Mouse (Mus musculus) lung, embryonic 16.5 days (tissue): ENCODE measurements at regions not wholly inside any gene's neighbourhood (a gene's known extent, or its start where the extent isn't known, plus 50 kb on each side); places are given as distances from the start of the nearest gene placed in this dataset.

ENCODE experiments used
- ATAC-seq: fragments of 200-750 bp; cut with Nextera tagmentation; 2 replicates; pipeline ENCODE4 v1.8.0; 2017; ENCODE audit warnings: low read depth, mild to moderate bottlenecking, moderate library complexity
- H3K27ac ChIP-seq: fragments of 300-500 bp; sonication (generic); 2 replicates; pipeline ENCODE4 v1.5.1; 2014; ENCODE audit warnings: mild to moderate bottlenecking, control low read depth, low read length
- H3K27me3 ChIP-seq: fragments of 300-500 bp; sonication (generic); 2 replicates; pipeline ENCODE4 v1.6.1; 2014; ENCODE audit warnings: low read depth, low read length, mixed read lengths; ENCODE audit not compliant: control insufficient read depth, insufficient read depth
- H3K36me3 ChIP-seq: fragments of 300-500 bp; sonication (generic); 2 replicates; pipeline ENCODE4 v1.6.1; 2014; ENCODE audit warnings: low read length; ENCODE audit not compliant: control insufficient read depth, insufficient read depth
- H3K4me1 ChIP-seq: fragments of 300-500 bp; sonication (generic); replicated peaks from 2 replicates; pipeline ENCODE4 v1.6.1; 2014; ENCODE audit warnings: low read length, mixed read lengths; ENCODE audit not compliant: control insufficient read depth, insufficient read depth
- H3K4me2 ChIP-seq: fragments of 300-500 bp; sonication (generic); 2 replicates; pipeline ENCODE4 v1.6.1; 2014; ENCODE audit warnings: low read depth, low read length, control low read depth
- H3K4me3 ChIP-seq: fragments of 300-500 bp; sonication (generic); 2 replicates; pipeline ENCODE4 v1.5.1; 2014; ENCODE audit warnings: mild to moderate bottlenecking, low read length, control low read depth
- H3K9ac ChIP-seq: fragments of 300-500 bp; sonication (generic); 2 replicates; pipeline ENCODE4 v1.6.1; 2014; ENCODE audit warnings: low read length, control low read depth
- H3K9me3 ChIP-seq: fragments of 300-500 bp; sonication (generic); 2 replicates; pipeline ENCODE4 v1.6.1; 2016; ENCODE audit warnings: low read length; ENCODE audit not compliant: control insufficient read depth
- WGBS: fragments of 180-500 bp; shearing (Covaris S2); extraction: QIAGEN DNeasy Blood & Tissue Kit; methylation state at CpG from one replicate; pipeline ENCODE4 v1.1.7; 2014; 5-methylcytosine and 5-hydroxymethylcytosine counted together

DNA sequence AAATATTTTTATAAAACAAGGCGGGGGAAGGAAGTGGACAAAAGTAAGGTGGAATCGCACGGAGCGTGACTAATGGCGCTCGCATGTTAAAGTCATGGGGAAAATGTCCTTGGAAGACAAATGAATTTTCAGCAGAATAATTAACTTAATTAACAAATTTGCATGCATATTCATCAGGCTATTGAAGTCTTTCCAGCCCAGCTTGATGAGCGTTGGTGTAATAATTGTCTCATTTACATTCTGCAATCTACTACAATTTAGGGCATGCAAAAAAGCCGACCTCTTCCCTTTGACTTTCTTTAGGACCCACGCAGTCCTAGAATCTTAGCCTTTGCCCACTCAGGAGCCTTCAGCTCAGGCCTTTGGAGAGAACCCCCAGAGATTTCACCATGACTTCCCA lies 101.5 kb downstream of the Neurod6 start:
- 85% methylated on average over 9 of the region's 9 CpGs for WGBS
- no peak for ATAC-seq
- Histone ChIP-seq H3K4me3 (no peak overlapping the region), H3K4me1 (no peaks in the 10 kb centered on the region), H3K27me3 (no peaks in the 10 kb centered on the region), H3K36me3 (no peaks in the 10 kb centered on the region), H3K9me3 (no peaks in the 10 kb centered on the region), H3K27ac (no peak overlapping the region), H3K9ac (no peak overlapping the region), H3K4me2 (no peak overlapping the region)

- Histone ChIP-seq H3K36me3 (no peaks in the 10 kb centered on the region), H3K27ac (no peak overlapping the region), H3K27me3 (no peaks in the 10 kb centered on the region), H3K4me2 (no peak overlapping the region), H3K9ac (no peak overlapping the region), H3K9me3 (no peaks in the 10 kb centered on the region), H3K4me3 (no peak overlapping the region), H3K4me1 (no peaks in the 10 kb centered on the region)
- WGBS: 56% methylated on average over 5 of the region's 5 CpGs
- no peak for ATAC-seq
Observed at GRCm38 (mm10) chr6:55579105-55579504, 102.0 kb downstream of the Neurod6 start.

DNA sequence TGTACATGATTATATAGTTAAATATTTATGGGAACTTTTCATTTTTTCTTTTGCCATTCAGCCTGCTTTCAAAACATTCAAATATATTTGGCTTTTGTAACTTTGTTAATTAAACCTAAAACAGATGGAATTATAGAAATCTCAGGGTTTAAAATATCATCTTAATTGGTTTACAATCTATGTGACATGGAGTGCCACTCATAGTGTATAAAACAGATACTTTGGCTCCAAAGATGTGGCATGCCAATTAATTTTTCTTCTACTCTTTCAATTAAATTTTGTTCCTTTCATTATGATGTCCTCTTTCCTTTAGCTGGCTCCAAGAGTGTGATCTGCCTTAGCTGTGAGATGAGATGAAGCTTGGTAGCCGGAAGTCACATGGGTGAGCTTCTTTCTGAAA lies 103.0 kb downstream of the Neurod6 start:
- no peaks in the 10 kb centered on the region for H3K27me3 ChIP-seq
- H3K4me2 ChIP-seq: no peak overlapping the region
- H3K9ac ChIP-seq: no peak overlapping the region
- no peaks in the 10 kb centered on the region for H3K9me3 ChIP-seq
- H3K27ac ChIP-seq: no peak overlapping the region
- no peak overlapping the region for H3K4me3 ChIP-seq
- WGBS: 81% methylated on average over 1 of the region's 1 CpGs
- no peaks in the 10 kb centered on the region for H3K4me1 ChIP-seq
- H3K36me3 ChIP-seq: no peaks in the 10 kb centered on the region
- no peak for ATAC-seq

DNA sequence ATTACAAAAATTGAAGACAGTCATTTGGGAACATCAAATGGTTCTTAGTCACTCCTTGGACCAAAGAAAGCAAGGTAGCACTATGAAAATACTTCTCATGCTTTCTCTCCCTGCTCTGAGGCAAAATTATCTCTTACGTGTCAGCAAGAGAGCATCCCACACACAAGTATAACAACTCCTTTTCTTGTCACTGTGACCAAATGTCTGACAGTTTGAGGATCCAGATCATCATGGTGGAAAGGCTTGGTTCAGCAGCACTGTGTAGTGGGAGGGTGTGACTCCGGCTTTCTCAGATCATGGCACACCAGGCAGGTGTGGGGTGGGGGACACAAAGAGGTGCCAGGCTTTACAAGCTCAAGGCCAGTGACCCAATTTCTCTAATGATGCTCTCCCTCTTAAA lies 113.5 kb downstream of the Neurod6 start:
- no peaks in the 10 kb centered on the region for H3K9me3 ChIP-seq
- WGBS: 85% methylated on average over 2 of the region's 2 CpGs
- H3K27ac ChIP-seq: no peak overlapping the region
- H3K36me3 ChIP-seq: no peaks in the 10 kb centered on the region
- no peak for ATAC-seq
- H3K4me1 ChIP-seq: no peaks in the 10 kb centered on the region
- H3K27me3 ChIP-seq: no peaks in the 10 kb centered on the region
- no peak overlapping the region for H3K9ac ChIP-seq
- no peak overlapping the region for H3K4me3 ChIP-seq
- no peak overlapping the region for H3K4me2 ChIP-seq

- no peaks in the 10 kb centered on the region for H3K27me3 ChIP-seq
- no peak overlapping the region for H3K27ac ChIP-seq
- no peaks in the 10 kb centered on the region for H3K36me3 ChIP-seq
- no peak overlapping the region for H3K4me3 ChIP-seq
- no peaks in the 10 kb centered on the region for H3K4me1 ChIP-seq
- no peak overlapping the region for H3K9ac ChIP-seq
- ATAC-seq: no peak
- no peaks in the 10 kb centered on the region for H3K9me3 ChIP-seq
- WGBS: 68% methylated on average over 14 of the region's 14 CpGs
- H3K4me2 ChIP-seq: no peak overlapping the region
Observed at GRCm38 (mm10) chr6:55565260-55566209, 113.8 kb downstream of the Adcyap1r1 start.

DNA sequence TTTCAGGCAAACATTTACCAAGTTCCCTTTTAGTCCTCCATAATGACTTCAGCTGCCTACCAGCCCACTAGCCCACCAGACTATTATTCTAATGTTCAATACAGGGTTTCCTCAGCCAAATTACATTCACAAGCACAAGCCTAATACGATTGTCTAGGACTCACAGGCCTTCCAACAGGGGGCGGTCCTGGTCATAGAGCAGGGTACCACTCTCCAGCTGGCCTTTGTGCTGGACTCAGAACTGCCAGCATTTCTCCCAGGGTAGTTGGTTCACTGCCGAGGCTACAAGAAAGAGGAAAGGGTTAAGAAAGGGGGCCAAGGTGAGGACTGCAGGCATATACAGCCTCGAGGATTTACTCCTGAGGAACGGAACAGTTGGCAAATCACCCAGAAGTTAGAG lies 108.8 kb downstream of the Adcyap1r1 start:
- 62% methylated on average over 5 of the region's 5 CpGs for WGBS
- ATAC-seq: no peak
- no peaks in the 10 kb centered on the region for H3K36me3 ChIP-seq
- H3K4me1 ChIP-seq: no peaks in the 10 kb centered on the region
- H3K4me3 ChIP-seq: no peak overlapping the region
- no peak overlapping the region for H3K4me2 ChIP-seq
- no peaks in the 10 kb centered on the region for H3K27me3 ChIP-seq
- no peak overlapping the region for H3K27ac ChIP-seq
- H3K9me3 ChIP-seq: no peaks in the 10 kb centered on the region
- no peak overlapping the region for H3K9ac ChIP-seq

- Histone ChIP-seq H3K9ac (no peak overlapping the region), H3K27me3 (no peaks in the 10 kb centered on the region), H3K36me3 (no peaks in the 10 kb centered on the region), H3K4me1 (no peaks in the 10 kb centered on the region), H3K4me2 (no peak overlapping the region), H3K27ac (no peak overlapping the region), H3K4me3 (no peak overlapping the region), H3K9me3 (no peaks in the 10 kb centered on the region)
- no peak for ATAC-seq
- 82% methylated on average over 11 of the region's 11 CpGs for WGBS
Observed at GRCm38 (mm10) chr6:55559797-55560196, 108.0 kb downstream of the Adcyap1r1 start.
